Mouse (Mus musculus) G1E-ER4 (cell line): ENCODE results near the gene Kank1. TPM values are rescaled to one million over a fixed set of nuclear protein-coding genes. Genes with fewer than 3 reads are reported as not detected.

Experiments used
- GATA1 ChIP-seq: IDR thresholded peaks from one replicate; pipeline ENCODE4 v1.8.0; 2012; ENCODE audit warnings: low read length, inconsistent platforms
- polyA plus RNA-seq: library from polyadenylated mRNA; stranded (reverse); fragments of >175 nt; gene quantifications from 2 replicates; pipeline ENCODE4 v1.2.3, GENCODE M21; 2012

Gene Kank1
- polyA plus RNA-seq, 1 experiment: not detected

DNA sequence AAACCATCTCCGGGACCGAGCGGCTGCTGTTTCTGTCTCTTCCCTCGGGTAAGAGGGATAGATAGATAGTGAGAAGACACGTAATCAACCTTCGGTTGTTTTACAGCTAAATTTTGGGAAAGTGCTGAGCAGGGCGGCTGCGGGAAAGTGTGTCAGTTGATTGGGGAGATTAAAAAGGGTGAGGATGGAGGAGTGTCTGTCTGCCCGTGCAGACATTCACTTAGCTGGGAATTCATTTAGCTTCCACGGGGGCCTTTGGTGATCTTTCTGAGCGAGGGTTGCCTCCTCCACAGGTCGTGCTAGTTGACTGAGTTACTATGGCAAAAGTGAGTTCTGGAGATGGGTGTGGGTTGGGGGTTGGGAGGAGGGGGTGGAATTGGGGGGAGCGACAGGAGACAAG, 1.3 kb downstream of the Kank1 start:
- TF ChIP-seq GATA1: no peak

- TF ChIP-seq GATA1: no peak
These were observed 6.8 kb downstream of the Kank1 start for GRCm38 (mm10) chr19:25243566-25243965.

DNA sequence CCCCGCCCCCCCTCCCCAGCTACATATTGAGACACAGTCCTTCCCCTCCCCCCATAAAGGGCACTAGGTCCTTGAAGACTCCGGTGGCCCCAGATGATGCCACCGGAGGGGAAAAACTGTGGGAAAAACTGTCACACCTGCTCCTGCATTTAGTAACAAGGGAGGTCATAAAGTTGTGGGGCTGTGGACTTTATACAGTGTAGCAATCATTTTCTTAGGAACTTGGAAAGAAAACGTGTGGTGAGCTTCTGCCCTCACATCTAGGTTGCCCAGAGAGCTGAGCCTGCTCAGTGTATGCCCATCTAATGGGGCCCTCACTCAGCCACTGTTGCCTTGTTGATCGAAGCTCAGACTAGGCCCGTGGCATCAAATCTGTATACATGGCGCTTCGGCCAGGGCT, 9.3 kb downstream of the Kank1 start:
- TF ChIP-seq GATA1: no peak

- TF ChIP-seq GATA1: no peak
These were observed 11.2 kb downstream of the Kank1 start for GRCm38 (mm10) chr19:25247858-25248552.

- TF ChIP-seq GATA1: no peak
These were observed 12.5 kb downstream of the Kank1 start for GRCm38 (mm10) chr19:25249230-25249629.

GRCm38 (mm10) chr19:25251610-25252140, 14.9 kb downstream of the Kank1 start:
- no peak for TF ChIP-seq GATA1

DNA sequence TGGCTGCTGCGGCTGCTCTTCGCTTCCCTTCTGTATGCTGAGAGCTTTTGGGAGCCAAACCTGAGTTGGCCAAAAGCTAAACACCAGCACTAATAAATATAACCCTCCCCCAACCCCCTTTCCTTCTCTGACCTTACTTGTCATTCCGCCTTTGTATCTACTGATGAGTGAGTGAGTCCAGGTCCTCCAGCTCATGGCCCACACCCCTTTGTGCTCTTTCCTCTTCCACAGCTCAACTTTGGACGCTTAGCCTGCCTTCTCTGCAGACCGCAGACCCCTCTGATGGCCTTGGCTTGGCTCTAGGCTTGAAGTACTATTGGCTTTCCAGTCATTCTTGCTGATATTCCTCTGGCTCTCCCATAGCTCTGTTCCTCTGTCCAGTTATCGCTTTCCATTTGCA, 16.4 kb downstream of the Kank1 start:
- no peak for TF ChIP-seq GATA1

GRCm38 (mm10) chr19:25253628-25254027, 16.9 kb downstream of the Kank1 start:
- TF ChIP-seq GATA1: no peak

DNA sequence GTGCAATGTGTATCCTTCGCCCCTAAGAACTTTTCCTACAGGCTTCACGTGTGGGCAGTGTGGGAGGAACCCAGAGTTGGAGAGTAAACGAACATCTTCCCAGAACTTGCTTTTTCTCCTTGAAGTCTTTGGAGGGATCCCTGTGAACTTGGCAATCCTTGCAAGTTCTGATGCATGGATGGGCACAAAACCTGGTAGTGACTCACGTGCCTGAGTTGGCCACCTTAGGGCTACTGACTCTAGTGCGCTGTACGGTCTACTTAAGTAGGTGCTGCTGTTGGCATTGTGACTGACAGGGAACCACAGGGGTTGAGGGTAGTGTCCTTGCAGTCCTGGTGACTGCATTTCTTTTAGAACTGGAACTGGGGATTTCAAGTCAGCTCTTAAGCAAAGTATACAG, 21.5 kb downstream of the Kank1 start:
- TF ChIP-seq GATA1: no peak

DNA sequence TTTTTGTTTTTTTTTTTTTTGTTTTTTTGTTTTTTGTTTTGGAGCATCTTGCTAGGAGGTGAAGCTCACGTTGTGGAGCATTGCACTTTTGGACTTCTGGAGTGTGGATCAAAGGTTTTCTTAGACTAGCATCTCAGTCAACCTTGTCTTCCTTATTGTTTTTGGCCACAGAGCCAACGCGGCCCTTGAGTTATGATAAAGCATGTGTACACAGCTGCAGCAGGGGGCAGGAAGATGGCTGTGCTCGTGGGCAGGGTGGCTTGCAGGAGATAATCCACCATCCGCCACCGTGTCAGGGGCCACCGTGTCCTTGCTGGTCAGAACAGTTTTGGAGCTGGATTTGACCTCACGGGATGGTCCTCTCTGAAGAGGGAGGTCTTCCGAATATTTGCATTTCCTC, 29.4 kb downstream of the Kank1 start:
- no peak for TF ChIP-seq GATA1

- TF ChIP-seq GATA1: no peak
These were observed 30.5 kb downstream of the Kank1 start for GRCm38 (mm10) chr19:25267247-25267646.

- no peak for TF ChIP-seq GATA1
These were observed 31.8 kb downstream of the Kank1 start for GRCm38 (mm10) chr19:25268532-25268931.

GRCm38 (mm10) chr19:25271591-25271990, 34.8 kb downstream of the Kank1 start:
- TF ChIP-seq GATA1: no peak

DNA sequence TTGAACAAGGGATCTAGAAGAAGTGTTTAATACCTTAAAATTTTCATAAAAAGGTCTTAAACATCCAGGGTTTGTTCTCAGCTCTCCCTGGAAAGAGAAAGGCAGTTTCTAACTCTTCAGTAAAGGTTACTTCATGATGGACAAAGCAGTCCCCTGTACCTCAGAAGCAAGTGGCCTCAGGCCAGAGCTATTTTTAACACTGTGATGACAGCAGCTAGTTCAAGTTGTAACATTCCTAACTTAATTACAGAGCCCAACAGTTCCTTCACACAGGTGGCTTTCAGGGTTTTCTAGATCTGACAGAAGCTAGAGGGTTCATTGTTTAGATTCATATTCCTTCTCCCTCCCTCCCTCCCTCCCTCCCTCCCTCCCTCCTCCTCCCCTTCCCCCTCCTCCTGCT, 36.4 kb downstream of the Kank1 start:
- TF ChIP-seq GATA1: no peak

DNA sequence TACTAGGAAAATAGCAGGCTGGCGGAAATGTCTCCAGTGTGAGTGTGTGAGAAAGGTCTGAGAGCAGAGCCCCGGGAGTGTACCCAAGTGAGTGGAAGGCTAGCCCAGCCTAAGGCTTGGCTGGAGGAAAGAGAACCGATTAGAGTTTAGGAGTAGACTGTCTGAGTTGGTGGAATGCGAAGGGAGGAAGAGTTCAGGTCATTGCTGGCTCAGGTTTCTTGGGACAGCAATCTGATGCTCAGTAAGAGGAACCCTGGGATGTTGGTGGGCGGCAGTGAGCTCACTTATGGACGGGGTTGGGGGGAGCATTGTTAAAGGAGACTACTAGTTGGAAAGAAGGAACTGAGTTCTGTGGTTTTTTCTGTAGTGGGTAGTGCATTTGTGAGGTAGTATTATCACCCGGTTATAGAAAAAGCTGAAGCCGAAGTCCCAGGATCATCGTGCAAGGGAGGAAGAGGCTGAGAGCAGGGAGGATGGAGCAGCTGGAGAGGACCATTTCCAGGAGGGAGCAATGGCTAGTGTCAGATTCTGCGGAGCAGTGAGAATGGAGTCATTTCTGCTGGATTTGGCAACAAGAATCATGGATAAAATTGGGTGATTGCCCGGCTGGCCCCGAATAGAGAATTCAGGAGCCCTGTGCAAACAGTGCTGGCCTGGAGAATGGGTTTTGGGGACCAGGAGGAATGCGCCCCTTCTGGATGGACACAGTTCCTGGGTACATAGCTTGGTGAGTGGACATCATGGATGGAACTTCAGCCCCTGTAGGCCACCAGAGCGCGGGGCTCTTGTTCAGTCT, 40.0 kb downstream of the Kank1 start:
- no peak for TF ChIP-seq GATA1

DNA sequence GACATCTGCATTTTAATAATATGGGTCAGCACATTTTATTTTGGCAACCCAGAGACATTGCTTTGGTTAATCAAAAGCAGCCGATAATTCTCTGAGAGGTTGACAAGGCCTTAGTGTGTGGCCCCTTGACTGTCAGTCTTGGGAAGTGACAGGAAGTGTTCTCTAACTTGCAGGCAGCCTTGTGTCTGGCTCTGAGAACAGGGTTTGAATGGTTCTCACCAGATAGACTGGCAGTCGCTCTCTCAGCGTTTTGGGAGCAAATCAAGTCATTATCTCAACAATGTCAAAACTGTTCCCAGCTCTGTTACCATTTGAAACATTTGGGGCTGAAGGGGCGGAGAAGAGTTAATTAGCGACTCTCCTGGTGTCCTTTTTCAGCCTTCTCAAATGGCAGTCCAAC, 41.0 kb downstream of the Kank1 start:
- no peak for TF ChIP-seq GATA1

GRCm38 (mm10) chr19:25279603-25280002, 42.8 kb downstream of the Kank1 start:
- TF ChIP-seq GATA1: no peak
